Mouse (Mus musculus): ENCODE data around the gene Grm6.

Grm6 gene

DNA sequence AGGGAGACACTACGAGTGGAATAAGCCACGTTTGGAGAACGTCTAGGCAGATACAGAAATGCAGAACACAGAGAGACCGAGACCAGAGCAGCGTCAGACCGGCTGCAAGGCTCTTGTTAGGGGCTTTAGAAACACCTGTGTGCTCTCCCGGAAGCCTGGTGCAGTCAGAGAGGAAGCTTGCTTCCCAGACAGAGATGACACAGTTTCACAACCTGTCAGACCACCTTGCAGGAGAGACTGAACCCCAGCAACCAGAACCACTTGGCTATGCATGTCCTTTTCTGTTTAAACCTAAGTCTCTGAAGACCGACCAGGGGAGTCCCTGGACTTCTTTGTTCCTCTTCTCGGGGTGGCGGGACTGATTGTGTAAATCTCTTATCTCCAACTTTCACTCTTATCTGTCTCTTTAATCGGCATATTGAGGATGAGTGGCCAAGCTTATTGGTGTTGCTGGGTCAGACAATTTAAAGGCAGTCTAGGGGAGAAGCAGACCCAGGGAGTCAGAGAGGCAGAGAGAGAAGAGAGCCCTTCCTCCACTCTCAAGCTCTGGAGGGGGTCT is at the start of gene Grm6:
Gene Grm6, plus strand, starts transcription at position 509 of the 559 bp plus-strand sequence.
- no peak for DNase-seq

DNA sequence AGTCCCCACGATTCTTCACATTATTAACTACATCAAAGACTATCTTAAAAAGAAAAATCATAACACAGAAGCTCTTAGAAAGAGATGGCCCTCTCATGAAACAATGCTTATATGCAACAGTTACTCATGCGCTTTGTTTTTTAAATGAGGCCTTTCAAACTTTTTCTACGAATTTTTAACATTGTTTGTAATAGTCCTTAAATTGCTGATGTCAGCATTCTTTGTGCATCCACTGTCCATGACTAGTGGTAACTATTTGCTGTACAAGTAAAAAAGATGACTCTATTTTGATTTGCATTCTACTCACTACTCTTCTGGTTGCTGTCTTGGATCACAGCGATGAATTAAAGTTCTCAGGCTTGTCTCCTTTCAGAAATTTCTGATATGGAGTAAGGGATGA is 36.3 kb upstream of the Grm6 start:
- DNase-seq = no peak

- no peak for DNase-seq
Measured at GRCm38 (mm10) chr11:50826214-50826613, 24.3 kb upstream of the Grm6 start.

DNA sequence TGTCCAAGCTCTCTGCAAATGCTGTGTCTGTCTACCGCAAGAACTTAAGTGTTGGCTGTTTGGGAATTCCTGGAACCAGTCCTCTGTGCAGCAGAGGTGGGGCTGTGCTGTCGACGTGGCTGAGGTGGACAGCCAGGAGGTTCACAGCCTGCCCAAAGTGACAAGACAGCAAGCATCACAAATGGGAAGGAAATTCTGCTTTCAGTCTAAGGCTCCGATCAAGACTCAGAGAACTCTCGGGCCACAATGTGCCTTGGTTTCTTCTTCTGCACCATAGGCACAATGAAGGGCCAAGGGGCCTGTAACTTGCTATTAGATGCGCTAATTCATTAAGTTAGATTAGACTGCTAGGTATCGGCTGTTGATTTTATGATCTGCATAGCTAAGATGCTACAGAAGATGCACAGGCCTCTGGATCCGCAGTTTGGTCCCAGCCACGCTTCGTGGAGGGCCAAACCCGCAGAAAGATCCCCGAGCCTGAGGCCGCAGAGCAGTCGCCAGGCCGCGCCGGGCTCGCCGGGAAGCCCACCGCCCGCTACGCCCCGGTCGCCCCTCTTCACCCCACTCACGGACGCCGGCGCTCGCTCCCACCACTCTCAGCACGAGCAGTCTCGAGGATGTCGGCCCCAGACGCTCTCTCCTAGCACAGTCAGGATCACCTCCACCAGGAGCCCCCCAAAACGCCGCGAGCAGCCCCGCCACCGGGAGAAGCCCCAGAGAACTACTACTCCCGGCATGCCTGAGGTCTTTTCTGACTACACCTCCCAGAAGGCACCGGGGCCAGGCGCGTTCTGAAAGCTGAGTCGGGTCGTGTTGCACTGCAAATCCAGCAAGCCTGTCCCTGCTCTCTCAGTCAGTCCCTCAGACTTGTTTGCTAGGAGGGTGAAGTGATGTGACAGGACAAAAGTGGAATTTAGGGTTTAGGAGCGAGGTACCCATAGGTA is 23.2 kb upstream of the Grm6 start, which contains the start of gene Zfp354c:
Gene Zfp354c, minus strand, starts transcription at position 715 of the 944 bp plus-strand sequence.
- DNase-seq = peak; percentile 87

- DNase-seq = no peak
Measured at GRCm38 (mm10) chr11:50835727-50836126, 14.8 kb upstream of the Grm6 start.

- DNase-seq = peak; percentile 99
Measured at GRCm38 (mm10) chr11:50841023-50841735, 9.3 kb upstream of the Grm6 start, which contains the start of gene Zfp879. TSS of gene Zfp879 (minus strand) at chr11:50841552.

- DNase-seq = no peak
Measured at GRCm38 (mm10) chr11:50845951-50846350, 4.5 kb upstream of the Grm6 start.

- no peak for DNase-seq
Measured at GRCm38 (mm10) chr11:50847047-50847446, 3.4 kb upstream of the Grm6 start.

- DNase-seq = no peak
Measured at GRCm38 (mm10) chr11:50848520-50849137, 1.9 kb upstream of the Grm6 start.

DNA sequence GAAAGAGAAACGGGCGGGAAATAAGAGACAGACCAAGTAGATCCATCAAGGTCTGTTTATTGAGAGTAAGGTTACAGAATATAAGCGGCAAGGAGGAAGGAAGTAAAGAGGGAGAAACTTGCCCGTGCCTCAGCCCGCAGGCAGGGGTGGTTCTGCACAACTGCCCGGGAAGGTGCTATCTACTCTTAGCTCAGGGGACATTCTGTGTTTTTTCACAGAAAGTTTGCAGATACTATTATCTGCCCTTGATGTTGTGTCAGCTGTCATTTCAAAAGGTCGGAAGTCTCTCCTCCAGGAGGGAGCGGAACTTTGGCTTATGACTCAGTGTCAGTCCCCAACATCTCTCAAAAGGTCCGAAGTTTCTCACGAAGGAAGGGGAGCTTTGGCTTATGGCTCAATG is 1.2 kb upstream of the Grm6 start:
- DNase-seq = no peak

DNA sequence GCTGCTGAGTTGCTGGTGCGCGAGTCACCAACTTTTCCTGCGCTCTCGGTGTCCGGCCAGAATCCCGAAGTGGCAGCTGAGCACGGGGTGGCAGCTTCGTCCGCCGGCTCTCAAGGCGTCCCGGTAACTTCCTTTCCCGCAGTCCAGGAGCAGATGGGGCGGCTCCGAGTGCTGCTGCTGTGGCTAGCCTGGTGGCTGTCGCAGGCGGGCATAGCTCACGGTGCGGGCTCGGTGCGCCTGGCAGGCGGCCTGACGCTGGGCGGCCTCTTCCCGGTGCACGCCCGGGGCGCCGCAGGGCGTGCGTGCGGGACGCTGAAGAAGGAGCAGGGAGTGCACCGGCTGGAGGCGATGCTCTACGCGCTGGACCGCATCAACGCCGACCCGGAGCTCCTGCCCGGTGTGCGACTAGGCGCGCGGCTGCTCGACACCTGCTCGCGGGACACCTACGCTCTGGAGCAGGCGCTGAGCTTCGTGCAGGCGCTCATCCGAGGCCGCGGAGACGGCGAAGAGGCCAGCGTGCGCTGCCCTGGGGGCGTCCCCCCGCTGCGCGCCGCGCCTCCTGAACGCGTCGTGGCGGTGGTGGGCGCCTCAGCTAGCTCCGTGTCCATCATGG is 610 bp downstream of the Grm6 start:
- DNase-seq = peak in 1 of 2 experiments; percentile 9

DNA sequence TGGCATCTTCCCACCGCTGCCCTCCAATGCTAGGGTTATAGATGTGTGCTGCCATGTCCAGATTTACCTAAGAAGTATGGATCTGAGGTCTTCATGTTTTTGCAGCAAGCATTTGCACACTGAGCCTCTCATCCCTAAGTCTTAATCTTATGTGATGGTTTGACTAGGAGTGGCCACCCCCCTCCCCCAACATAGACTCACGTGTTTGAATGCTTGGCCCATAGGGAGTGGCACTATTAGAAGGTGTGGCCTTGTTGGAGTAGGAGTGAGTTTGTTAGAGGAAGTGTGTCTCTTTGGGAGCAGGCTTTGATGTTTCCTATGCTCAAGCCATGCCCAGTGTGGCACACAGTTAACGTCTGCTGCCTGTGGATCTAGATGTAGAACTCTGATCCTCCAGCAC is 28.2 kb downstream of the Grm6 start:
- DNase-seq = no peak

DNA sequence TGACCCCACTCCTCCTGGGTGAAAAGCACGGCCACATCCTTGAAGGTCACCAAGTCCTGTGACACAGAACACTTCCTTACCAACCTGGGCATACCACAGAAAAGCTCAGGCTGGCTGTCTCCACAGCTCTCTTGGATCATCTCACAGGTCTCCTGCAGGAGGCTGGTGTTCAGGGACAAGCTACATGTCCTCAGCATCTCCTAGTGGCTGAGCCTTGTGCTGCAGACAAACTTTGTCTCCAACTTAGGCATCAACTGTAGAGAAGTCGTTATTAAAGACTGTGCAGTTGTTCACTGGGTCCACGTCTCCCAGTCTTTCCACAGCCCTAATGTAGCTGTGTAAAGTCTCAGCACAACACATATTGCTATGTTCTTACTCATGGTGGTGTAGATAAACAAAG is 33.3 kb downstream of the Grm6 start:
- no peak for DNase-seq

DNA sequence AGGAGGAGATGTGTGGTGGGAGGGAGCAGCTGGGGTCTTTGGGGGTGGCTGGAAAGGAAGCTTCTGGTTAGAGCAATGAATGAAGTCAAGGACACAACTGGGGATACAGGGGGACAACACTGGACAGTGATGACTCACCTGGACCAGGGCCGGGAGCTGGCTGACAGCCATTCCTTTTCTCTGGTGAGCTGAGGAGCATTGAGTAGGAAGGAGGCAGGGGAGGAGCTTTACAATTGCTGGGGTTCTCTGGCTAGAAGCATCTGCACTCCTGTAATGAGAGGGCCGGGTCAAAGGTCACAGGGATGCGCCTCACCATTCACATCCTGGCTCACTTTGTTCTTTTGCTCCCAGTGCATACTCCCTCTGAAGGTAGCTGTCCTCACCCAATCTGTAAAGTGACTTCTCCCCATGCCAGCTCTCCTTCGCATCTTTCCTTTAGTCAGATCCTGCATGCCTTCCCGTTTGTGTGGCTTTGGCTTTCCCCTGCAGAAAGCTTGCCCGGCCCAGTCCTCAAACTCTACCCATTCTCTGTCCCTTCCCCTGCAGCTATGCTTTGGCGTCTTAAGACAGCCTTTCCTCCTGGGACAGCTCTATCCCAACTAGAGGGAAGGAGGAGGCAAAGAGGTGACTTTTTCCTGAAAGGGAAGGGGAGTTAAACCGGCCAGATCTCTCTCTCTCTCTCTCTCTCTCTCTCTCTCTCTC is 35.9 kb downstream of the Grm6 start:
- peak; percentile 38 for DNase-seq

DNA sequence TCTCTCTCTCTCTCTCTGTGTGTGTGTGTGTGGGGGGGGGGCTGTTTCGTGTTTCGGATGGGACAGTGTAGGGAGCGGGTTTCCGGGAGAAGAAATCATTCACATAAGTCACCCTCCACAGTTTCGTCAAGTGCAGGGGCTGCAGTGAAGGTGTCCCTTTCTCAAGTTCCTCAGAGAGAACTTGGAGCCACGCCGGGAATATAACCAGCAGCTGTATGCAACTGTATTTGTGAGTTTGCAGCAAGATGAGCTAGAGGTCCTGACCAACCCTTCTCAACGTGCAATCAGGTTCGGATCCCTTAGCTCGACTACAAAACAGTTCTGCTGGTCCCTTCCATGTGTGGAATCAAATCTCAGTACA is 36.4 kb downstream of the Grm6 start:
- peak in 1 of 2 experiments; percentile 15 for DNase-seq

DNA sequence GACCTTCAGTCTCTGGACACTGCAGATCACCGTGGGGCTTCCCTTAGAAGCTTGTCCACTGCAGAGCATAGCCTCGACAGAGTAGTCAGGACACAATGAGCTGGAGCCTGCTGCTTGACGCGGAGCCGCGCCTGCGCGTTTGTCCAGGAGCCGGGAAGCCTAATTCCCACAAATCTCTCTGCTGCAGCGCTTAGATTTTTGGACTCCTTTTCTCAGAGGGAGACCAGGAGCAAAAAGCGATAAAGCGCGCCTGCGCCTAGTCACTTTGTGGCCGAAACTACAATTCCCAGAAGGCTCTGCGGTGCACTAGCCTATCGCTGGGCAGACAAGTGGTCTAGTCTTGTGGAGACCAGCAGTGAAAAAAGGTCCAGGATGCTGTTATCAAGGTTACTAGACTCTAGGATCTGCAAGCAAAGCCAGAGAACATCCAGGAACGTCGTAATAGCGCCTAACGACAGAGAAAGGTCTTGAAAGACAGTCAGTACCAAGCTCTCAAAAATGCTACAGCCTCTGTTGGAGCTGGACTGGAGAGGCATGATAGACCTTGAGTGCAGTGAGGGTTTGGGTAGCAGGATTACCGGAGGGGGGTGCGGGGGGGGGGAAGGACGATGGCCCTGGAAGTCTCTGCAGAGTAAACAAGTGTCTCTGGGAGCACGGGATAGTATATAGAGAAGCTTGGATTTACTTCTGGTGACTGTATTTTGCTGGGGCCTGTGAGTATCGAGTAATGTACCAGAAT is 37.1 kb downstream of the Grm6 start, which contains the start of gene Zfp454:
Gene Zfp454, minus strand, starts transcription at position 262 of the 739 bp plus-strand sequence.
- peak; percentile 93 to 97 for DNase-seq

- no peak for DNase-seq
Measured at GRCm38 (mm10) chr11:50892441-50892840, 42.0 kb downstream of the Grm6 start.

GRCm38 (mm10) chr11:50897359-50897758 is 46.9 kb downstream of the Grm6 start:
- no peak for DNase-seq

GRCm38 (mm10) chr11:50908136-50908535 is 57.7 kb downstream of the Grm6 start:
- no peak for DNase-seq

GRCm38 (mm10) chr11:50913301-50913700 is 62.8 kb downstream of the Grm6 start:
- DNase-seq = no peak

DNA sequence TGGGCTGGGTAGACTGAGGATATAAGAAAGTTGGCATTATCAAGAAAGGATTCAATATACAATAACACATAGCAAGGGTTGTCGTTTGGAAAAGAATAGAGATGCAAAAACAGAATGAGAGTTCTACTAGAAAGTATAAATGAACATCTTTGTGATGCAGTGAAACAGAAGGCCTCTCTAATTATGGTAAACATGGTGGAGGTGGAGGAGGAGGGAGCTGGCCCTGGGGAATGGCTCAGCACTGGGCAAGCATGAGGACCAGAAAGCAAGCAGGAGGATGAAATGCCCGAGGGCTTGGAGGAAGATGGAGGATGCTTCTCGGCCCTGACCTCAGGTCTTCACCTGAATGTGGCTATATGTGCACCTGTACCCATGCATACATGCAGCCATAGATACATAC is 64.0 kb downstream of the Grm6 start:
- no peak for DNase-seq

Data from cerebellum, postnatal 36 days (tissue).